23 mouse cellular contexts compared by ENCODE assay signal in genomic region chr19:55937026-55937425, GRCm38 (mm10).
"Had no signal": no experiment of that assay in that cellular context is flagged by ENCODE, and none has a peak within 500 bp of the region (broad histone marks: within the 10 kb centered on the region; RNA-seq: fewer than 3 reads in every experiment).

No protein-coding gene starts in this region.

- H3K9me3 ChIP-seq: heart, embryonic 12.5 days; hindbrain, embryonic 10.5 days; hindbrain, embryonic 12.5 days; intestine, embryonic 15.5 days; limb, embryonic 10.5 days; limb, embryonic 12.5 days had no signal

- ATAC-seq: forebrain, postnatal 0 days; hindbrain, embryonic 16.5 days; inflammation-experienced regulatory T-cells, adult 6 months; intestine, embryonic 15.5 days; intestine, postnatal 0 days had no signal

- H3K4me3 ChIP-seq: heart, adult 2 months; heart, embryonic 12.5 days; hindbrain, embryonic 10.5 days; hindbrain, embryonic 12.5 days; intestine, embryonic 15.5 days; layer of hippocampus, adult 2 months; left cerebral cortex, adult 2 months; limb, embryonic 10.5 days; limb, embryonic 12.5 days had no signal

- H3K4me2 ChIP-seq: heart, embryonic 12.5 days; hindbrain, embryonic 12.5 days; hindbrain, embryonic 14.5 days; intestine, embryonic 15.5 days; limb, embryonic 12.5 days had no signal

- DNase-seq: forebrain, postnatal 0 days; gastrocnemius, postnatal 10 days; gastrocnemius, postnatal 25 days; heart, adult 2 months; heart, postnatal 10 days; heart, postnatal 36 days; kidney, adult 18-20 months; kidney, adult 8-10 months; kidney, postnatal 10 days; kidney, postnatal 25 days; kidney, postnatal 4 days had no signal

- H3K27ac ChIP-seq: heart, adult 2 months; hindbrain, embryonic 10.5 days; hindbrain, embryonic 12.5 days; hindbrain, embryonic 14.5 days; intestine, embryonic 15.5 days; layer of hippocampus, adult 2 months; left cerebral cortex, adult 2 months; limb, embryonic 10.5 days; limb, embryonic 12.5 days had no signal

- H3K4me1 ChIP-seq: intestine, embryonic 15.5 days had no signal

- H3K27me3 ChIP-seq: heart, embryonic 12.5 days; hindbrain, embryonic 12.5 days; intestine, embryonic 15.5 days; limb, embryonic 12.5 days had no signal

- H3K9ac ChIP-seq: forebrain, postnatal 0 days; heart, embryonic 12.5 days; hindbrain, embryonic 12.5 days; hindbrain, embryonic 14.5 days; intestine, embryonic 15.5 days; limb, embryonic 12.5 days had no signal

- H3K36me3 ChIP-seq: heart, embryonic 12.5 days; hindbrain, embryonic 12.5 days; intestine, embryonic 15.5 days had no signal
